Mouse (Mus musculus) heart, postnatal 0 days (tissue): Measurements from ENCODE around the gene Gm5152.
"Not testable (repeated sequence)": the region's sequence is repeated elsewhere in the genome, so short reads cannot be mapped to it uniquely, and the experiment has no call there.

Experiments
- CTCF ChIP-seq: IDR thresholded peaks from 2 replicates; pipeline ENCODE4 v1.5.1; 2016; ENCODE audit warnings: antibody characterized with exemption, control low read depth, low read depth
- EP300 ChIP-seq: IDR thresholded peaks from 2 replicates; pipeline ENCODE4 v1.6.1; 2016; ENCODE audit warnings: antibody characterized with exemption, low read depth

- TF ChIP-seq CTCF, EP300: not testable (repeated sequence)
These were observed at the start of gene Gm5152 for GRCm38 (mm10) chr5:10246426-10246825.
